Mouse (Mus musculus) splenic B cell, adult 2 months (primary cell): Measurements from ENCODE around the gene Ash1l.
A peak's percentile ranks its signal among the peaks of the same experiment; 100 is the strongest.

Experiments
- DNase-seq: peaks from one replicate; pipeline ENCODE4 v3.0.0-alpha.2; 2011; ENCODE audit warnings: low read depth, low spot score
- H3K27me3 ChIP-seq: 2 replicates; pipeline ENCODE4 v1.6.1; 2012; ENCODE audit warnings: mild to moderate bottlenecking, low read length, moderate library complexity, mixed read lengths; ENCODE audit not compliant: control insufficient read depth, poor library complexity, insufficient read depth, severe bottlenecking
- H3K36me3 ChIP-seq: 2 replicates; pipeline ENCODE4 v1.6.1; 2012; ENCODE audit warnings: mild to moderate bottlenecking, low read length, moderate library complexity, mixed read lengths; ENCODE audit not compliant: control insufficient read depth, poor library complexity, insufficient read depth, severe bottlenecking

The Ash1l gene

DNA sequence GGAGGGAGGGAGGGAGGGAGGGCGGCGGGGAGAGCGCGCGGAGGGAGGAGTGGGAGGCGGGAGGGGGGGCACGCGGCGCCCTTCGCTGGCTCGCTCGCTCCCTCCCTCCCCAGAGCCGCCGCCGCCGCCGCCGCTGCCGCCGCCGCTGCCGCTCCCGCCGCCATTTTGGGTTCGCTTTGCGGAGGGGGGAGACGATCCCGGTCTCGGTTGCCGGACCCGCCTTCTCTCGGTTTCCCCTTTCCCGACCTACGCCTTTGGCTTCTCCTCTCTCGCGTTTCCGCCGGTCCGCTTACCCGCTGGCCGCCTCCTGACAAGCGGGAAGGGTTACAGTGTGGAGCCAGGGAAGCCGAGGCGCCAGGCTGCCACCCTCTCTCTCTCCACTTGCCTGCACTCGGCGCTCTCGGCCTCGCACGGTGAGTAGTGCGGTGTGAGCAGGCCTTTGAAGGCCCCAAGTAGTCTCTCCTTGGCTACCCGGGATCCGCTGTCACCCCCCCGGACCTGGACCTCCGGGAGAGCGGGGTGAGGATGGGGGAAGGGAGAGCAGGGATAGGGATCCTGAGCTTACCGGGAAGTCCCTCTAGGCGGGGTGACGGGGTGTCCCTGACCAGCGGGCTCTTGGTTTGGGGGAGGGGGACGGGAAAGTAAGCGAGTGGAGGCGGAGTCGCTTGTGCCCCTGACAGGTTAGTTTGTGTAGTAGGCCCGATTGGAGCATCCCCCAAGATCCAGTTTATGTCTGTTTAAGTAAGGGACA is at the start of gene Ash1l, which contains the start of gene Dap3:
TSS of gene Ash1l (plus strand) at position 47 of the 751 bp plus-strand sequence.
TSS of gene Dap3 (minus strand) at position 606 of the 751 bp plus-strand sequence.
- Histone ChIP-seq H3K36me3 (no peaks in the 10 kb centered on the region), H3K27me3 (no peaks in the 10 kb centered on the region)
- DNase-seq, result peak; percentile 80

DNA sequence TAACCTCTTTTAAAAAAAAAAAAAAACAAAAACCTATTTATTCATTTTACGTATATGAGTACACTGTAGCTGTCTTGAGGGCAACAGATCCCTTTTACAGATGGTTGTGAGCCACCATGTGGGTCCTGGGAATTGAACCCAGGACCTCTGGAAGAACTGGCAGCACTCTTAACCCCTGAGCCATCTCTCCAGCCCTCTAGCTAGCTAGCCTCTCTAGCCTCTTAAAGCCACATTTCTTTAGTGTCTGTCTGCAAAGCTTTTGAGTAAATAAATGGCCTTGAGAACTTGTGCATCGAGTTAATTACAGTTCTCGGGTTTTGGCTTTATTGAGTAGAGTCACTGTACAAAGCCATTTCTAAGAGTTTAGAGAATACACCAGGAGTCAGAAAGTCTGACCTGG is 45.6 kb upstream of the Ash1l start:
- no peaks in the 10 kb centered on the region for H3K27me3 ChIP-seq
- H3K36me3 ChIP-seq, result peaks cover 16% of the 10 kb centered on the region
- DNase-seq, result no peak

DNA sequence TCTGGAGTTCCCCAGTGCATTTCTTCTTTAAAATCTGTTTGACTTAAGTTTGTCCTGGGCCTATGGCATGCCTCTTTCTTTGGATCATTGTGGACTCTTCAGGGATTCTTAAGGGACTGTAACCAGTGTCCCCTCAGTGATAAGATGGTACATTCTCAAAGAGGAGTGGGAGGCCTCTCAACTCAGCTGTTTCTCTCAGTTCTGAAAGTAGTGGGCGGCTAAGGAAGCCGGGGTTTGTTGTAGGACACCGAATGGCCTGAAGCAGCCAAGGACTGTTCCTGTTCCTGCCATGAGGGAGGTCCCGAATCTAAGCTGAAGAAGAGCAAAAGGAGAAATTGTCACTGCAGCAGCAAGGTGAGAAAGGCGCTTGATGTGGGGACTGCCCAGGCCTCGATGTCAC is 45.2 kb upstream of the Ash1l start:
- H3K36me3 ChIP-seq, result peaks cover 18% of the 10 kb centered on the region
- H3K27me3 ChIP-seq, result no peaks in the 10 kb centered on the region
- DNase-seq, result no peak

DNA sequence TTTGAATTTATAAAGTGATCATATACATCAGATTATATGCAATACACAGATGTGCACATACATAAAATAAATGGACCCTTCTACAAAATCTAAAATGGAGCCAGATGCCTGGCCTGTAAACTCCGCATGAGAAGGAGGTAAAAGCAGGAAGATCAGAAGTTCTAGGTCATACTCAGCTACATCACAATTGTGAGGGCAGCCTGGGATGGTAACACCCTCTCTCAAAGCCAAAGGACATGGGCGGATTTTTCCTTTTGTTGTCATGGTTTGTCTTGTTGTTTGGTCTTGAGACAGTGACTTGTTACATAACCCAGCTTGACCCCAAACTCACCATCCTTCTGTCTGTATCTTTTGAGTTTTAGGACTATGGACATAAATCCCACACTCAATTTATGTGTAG is 44.7 kb upstream of the Ash1l start:
- DNase-seq, result no peak
- Histone ChIP-seq H3K27me3 (no peaks in the 10 kb centered on the region), H3K36me3 (peaks cover 18% of the 10 kb centered on the region)

DNA sequence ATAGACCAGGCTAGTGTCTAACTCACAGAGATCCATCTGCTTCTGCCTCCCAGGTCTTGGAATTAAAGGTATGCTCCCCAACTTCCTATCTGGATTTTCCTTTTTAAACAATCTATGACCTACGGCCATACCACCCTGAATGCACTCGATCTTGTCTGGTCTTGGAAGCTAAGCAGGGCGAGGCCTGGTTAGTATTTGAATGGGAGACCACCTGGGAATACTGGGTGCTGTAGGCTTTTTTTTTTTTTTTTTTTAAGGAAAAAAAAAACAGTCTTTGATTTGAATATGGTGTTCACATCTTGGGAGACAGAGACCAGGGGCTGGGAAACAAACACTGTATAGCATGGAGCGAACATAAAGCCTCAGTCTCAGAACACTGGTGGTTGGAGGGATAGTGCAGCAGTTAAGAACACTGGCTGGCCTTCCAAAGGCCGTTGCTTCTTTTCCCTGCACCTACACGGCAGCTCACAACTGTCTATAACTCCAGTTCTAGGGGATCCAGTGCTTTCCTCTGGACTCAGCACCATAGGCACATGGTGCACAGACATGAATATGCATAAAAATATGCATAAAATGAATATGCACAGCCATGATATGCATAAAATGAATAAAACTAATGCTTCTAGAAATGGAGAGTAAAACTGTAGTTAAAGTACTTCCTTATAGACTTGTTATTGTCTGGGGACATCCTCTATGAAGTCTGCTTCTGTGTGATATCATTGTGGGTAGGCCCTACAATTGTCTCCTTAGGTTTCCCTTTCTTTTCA is 43.8 kb upstream of the Ash1l start:
- DNase-seq, result no peak
- Histone ChIP-seq H3K36me3 (peaks cover 21% of the 10 kb centered on the region), H3K27me3 (no peaks in the 10 kb centered on the region)

DNA sequence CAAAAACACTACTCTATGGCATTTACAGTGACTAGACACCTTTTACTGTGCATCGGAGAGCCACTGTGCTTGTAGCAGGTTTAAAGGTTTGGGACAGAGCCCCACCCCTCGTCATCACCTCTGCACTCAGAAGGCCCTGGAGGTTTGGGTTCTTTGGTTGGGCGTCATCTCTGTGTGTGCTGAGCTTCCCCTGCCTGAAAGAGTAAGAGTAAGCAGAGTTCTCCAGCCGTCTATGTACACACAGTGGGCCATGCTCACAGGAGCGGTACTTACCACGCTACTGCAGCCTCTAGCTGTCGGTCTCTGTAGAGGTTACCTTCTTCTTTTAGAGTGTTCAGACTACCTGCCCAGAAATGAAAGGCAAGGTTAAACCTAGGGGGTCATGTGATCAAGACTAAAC is 37.8 kb upstream of the Ash1l start:
- DNase-seq, result no peak
- Histone ChIP-seq H3K27me3 (no peaks in the 10 kb centered on the region), H3K36me3 (peaks cover 10% of the 10 kb centered on the region)

DNA sequence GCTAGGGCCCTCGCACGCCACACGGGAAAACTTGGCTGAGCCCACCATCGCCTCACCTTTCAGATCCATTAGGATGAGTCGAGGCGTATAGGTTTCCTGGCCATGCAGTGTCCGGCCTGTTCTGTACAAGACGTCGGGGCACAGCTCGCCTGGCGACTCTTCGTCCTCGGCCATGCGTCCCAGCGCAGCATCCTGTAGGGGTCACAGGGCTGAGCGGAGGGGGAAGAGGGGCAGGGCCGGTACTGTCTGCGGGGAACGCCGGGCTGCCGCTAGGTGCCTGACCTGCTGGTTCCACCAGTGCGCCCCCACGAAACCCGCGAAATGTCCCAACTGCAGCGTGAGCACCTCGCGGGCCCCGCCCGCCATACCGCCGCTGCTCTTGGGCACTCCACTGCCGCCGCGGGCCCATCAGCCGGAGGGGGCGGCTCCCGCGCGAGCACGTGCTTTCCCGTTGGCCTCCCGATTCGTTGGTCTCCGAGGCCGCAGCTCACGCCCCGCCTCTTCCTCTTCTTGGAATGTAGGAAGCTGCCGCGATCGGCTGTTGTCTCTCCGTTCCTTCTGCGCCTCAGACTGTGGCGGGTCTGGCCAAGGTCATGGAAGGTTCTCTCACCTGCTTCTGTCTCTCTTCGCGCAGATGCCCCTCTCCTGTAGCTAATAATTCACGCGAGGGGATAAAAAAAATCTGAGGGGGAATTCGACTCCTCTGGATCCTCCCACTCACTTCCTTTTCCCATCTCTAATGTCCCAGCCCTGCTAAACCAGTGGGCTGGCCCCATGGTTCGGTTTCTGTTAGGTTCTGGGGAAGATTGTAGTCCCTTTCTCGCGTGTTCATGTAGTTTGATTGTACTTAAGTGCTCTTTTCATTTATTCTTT is 36.7 kb upstream of the Ash1l start, which contains the start of gene Msto1:
TSS of gene Msto1 (minus strand) at position 489 of the 873 bp plus-strand sequence.
- no peaks in the 10 kb centered on the region for H3K27me3 ChIP-seq
- DNase-seq, result peak; percentile 95

DNA sequence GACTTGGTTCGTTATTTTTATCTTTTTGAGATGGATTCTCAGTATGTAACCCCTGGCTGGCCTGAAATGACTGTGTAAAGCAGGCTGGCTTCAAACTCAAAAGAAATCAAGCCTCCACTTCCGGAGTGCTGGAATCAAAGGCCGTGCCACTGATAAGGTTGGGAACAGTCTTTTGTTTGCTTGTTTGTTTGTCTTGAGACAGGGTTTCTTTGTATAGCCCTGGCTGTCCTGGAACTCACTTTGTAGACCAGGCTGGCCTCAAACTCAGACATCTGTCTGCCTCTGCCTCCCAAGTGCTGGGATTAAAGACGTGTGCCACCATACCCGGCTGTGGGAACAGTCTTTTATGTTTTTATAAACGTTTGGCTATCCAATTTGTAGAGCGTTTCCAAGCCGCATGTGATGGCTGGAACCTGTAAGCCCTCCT is 36.0 kb upstream of the Ash1l start:
- Histone ChIP-seq H3K27me3 (no peaks in the 10 kb centered on the region), H3K36me3 (peaks cover 6% of the 10 kb centered on the region)
- no peak for DNase-seq

More for the DNA sequence above, 36.7 kb upstream of the Ash1l start, which contains the start of gene Msto1:
- H3K36me3 ChIP-seq, result peaks cover 6% of the 10 kb centered on the region

DNA sequence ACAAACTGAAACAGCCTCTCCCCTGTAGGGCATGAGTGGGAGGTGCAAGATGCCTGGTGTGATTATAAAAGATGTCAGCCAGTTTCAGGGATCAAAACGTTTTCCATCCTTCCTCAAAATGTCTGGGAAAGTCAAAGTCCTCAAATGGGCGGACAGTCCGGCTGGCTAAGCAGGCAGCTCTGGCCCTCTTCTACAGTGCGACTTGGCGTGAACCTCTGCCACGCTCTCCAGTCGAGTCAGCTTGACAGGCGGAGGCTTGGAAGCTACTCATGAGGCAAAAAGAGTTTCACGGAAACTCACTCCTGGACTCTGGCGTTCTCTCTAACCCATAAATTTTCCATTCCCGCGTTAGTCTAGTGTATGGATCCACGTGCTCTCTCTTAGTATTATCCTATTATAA is 31.4 kb upstream of the Ash1l start:
- Histone ChIP-seq H3K36me3 (no peaks in the 10 kb centered on the region; the same call in 1 of the 2 replicates), H3K27me3 (no peaks in the 10 kb centered on the region)
- DNase-seq, result no peak

DNA sequence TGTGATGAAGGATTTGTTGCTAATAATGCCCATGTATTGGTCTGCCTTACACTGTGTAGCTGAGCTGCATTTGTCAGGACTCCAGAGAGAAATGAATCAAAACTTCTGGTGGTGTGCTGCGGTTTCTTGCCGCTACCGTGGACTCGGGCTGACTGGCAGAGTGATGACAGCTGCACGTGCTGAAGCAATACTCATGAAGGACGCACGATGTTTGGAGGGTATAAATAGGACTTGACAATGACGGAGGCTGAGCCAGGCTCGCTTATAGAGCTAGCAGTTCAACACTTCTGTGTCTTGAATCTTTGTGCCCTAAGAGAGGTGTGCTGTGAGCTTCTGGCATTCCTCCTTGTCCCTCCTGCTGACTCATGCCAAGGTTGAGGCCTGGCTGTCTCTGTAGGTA is 29.0 kb upstream of the Ash1l start:
- Histone ChIP-seq H3K36me3 (peaks cover under 1% of the 10 kb centered on the region), H3K27me3 (no peaks in the 10 kb centered on the region)
- no peak for DNase-seq

DNA sequence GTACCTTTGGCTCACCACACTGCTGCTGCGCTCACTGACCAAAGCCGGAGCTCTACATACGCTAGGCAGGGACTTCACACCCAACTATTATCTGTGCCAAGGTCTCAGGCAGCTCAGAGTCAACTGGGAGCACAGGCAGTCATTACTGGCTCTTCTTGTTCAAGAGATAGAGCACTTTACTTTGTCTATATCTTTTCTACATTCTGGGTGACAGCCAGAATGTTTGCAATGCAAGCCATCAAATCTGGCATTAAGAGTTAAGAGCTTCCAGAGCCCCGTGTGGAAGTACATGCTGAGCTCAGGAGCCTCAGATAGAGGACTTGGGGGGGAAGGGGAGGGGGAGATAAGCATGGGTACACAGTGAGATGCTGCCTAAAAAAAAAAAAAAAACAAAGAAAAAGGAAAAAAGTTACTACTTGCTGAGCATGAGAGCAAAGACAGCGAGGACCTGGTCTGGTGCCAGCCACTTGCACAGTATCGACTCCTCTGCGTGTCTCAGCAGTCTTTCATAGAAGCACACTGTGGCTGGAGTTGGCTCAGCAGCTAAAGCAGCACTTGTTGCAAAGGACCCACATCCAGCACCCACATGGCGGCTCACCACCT is 26.3 kb upstream of the Ash1l start:
- DNase-seq, result no peak
- no peaks in the 10 kb centered on the region for H3K27me3 ChIP-seq

DNA sequence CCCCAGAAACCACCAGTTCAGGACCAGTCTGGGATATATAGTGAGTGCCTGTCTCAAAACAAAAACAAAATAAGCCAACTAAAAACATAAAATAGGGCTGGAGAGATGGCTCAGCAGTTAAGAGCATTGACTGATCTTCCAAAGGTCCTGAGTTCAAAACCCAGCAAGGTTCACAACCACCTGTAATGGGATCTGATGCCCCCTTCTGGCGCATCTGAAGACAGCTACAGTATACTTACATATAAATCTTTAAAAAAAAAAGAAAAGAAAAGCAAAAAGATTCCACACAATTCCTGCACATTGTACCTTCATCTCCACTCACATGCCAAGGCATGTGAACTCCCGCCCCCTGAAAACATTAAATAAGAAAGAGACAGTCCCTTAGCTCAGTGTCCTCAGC is 24.8 kb upstream of the Ash1l start:
- Histone ChIP-seq H3K36me3 (peaks cover 20% of the 10 kb centered on the region), H3K27me3 (no peaks in the 10 kb centered on the region)
- DNase-seq, result no peak

More for the DNA sequence above, 26.3 kb upstream of the Ash1l start:
- H3K36me3 ChIP-seq, result peaks cover 16% of the 10 kb centered on the region

DNA sequence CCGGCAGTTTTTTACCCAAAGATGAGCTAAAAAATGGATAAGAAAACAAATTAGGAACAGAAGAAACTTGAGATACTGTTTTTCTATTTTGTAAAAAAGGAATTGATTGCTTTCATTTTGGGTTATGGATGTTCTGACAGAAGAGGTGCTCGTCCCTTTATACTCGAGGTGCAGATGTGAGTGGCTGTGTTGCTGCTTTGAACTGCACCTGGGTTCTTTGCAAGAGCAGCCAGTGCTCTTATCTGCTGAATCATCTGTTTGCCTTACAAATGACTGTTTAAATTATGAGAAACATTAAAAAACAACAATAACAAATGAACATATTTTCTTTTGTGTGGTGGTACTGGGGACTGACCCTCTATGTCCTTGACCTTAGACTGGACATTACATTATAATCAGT is 20.9 kb upstream of the Ash1l start:
- DNase-seq, result no peak
- peaks cover 25% of the 10 kb centered on the region for H3K36me3 ChIP-seq
- H3K27me3 ChIP-seq, result no peaks in the 10 kb centered on the region

DNA sequence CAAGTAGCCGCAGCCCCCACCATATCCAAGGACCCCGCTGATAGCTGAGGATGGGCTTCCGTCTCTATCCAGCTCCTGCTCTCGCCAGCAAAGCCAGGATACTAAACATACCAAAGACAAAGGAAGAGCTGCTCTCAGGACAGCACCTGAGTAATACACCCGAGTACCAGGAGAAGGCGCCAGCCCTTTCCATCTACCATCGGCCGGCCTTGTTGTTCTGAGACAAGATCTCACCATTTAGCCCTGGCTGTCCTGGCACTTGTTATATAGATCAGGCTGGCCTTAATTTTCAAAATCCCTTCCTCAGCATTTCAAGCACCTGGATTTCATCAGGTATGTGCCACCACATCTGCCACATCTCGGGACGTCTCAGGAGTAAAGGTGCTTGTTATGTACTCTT is 11.4 kb upstream of the Ash1l start:
- DNase-seq, result no peak
- peaks cover 1% of the 10 kb centered on the region; the same call in 1 of the 2 replicates for H3K36me3 ChIP-seq
- no peaks in the 10 kb centered on the region for H3K27me3 ChIP-seq
